Mouse (Mus musculus): ENCODE results near the gene Amdhd2.

Amdhd2 gene

DNA sequence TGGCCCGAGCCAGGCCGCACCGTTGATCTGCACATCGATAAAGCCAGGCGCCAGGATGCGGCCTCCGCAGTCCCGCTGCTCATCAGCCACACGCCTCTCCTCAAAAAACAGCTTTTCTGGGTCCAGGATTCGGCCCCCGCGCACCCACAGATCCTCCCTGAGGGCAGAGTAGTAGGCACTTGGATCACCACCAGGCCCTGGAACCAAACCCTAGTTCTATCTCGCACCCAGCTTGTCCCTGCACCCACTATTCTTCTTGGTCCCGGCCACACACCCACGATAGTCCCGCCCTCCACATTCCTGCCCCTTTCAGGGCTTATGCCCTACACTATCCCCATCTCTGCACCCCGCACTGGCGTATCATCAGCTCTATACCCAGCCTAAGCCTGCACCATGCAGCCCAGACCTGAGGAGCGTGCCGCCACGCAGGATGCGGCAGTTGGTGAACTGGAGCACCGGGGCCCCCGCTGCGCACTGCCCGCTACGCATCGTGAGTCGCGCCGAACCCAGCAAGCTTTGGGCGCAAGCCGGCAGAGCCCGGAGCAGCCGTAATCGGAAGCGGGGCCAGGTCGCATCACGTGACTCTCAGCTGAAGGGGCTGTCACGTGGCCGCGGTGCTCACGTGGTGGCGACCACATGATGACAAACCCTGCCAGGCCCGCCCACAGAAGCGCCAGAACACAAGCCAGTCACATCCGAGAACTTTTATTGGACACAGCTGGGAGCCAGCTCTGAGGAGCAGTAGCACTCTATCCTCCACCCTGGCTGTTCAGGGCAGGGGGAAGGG is at the start of gene Amdhd2:
TSS of gene Amdhd2 (minus strand) at position 591 of the 787 bp plus-strand sequence.
- DNase-seq (ENCODE audit: low spot score), result peak; percentile 97

DNA sequence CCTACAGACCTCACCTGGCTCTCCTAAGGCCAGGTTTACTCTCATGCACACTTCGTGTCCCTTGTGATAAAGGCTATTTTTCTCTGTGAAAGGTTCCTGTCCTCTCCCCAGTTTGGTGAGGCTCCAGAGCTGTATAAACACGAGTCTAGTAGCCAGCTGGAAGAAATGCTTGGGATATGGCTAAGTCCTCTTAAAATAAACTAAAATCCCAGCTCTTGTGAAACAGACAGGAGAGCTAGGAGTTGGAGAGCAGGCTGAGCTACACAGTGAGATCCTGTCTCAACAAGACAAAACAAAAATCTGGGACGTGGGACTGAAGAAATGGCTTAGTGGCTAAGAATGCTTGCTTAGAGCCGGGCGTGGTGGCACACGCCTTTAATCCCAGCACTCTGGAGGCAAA is 49.6 kb upstream of the Amdhd2 start:
- DNase-seq (ENCODE audit: low spot score), result peak; percentile 35

DNA sequence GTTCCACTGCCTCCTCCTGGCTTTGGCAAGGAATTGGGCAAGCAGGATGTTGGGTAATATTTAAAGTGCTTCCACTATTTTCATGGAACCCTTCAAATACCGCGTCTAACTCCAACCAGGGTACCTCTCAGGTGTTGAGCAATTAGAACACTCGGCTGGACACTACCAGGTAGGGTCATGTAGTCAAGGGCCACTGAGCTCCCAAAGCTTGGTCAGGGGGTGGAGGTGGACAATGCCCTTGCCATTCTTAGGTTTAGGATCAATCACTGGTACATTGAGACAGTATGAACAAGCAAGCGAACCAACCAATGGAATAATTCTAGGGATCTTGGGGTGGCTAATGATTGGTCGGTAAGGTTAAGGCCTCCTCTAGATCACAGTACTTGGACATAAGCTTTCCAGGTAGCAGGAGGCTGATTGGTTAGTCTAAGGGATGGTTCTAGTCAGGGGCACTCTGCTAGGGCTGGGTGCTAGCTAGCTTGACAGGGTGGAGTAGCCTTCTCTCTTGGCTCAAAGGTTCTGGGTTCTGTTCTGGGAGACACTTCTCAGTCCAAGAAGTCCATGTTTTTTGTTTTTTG is 49.0 kb upstream of the Amdhd2 start:
- no peak for DNase-seq (ENCODE audit: low spot score)

DNA sequence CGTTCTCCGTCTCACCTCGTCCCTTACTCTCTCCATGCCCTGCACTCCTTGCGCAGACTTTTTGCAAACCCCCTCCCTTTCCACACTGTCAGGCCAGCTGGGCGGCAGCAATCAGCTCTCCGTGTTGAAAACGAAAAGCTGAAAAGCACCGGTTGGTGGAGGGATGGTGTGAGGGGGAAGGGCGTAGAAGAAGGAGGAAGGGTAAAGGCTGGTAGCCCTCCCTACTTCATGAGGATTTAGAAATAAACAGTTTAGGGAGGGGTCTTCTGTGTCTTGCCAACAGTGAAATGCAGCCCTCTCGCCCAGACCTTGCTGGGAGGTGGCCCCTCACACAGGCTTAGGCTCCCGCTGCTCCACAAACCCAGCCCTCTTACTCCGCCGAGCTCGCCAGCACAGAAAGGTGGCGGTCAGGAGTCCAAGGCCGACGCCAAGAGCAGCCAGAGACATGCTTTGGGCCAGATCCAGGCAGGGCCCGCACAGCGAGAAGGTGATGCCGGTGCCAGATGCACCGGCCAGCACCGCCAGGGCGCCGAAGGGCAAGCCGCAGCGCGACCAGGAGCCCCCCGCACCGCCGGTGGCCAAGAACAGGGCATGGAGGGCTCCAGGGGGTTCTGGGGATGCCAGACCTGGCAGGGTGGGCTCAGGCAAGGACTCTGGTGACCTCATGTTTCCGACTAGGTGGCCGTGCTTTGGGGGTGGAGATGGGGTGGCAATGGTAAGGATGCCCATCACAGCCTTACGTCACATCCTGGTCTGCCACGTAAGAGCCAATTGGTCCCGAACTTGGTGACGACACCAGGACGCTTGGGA is 48.3 kb upstream of the Amdhd2 start:
- peak; percentile 28 for DNase-seq (ENCODE audit: low spot score)

DNA sequence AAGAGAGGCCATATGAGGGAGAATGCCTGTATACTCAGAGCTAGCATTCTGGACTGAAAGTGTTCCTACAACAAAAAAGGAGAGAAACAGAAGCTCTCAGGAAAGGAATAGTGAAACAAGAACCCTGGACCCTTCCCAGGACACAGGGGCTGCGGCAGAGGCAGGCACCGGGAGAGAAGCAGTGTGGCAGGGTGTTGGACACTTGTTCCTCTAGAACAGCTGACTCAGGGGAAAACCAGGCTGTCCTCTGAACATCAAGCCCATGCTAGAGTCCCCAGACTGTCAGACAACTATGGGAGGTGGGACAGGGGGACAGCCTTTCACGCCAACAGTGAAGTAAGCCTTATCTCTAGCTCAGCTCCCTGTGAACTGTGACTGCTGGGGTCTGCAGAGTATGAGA is 47.0 kb upstream of the Amdhd2 start:
- DNase-seq (ENCODE audit: low spot score), result no peak

DNA sequence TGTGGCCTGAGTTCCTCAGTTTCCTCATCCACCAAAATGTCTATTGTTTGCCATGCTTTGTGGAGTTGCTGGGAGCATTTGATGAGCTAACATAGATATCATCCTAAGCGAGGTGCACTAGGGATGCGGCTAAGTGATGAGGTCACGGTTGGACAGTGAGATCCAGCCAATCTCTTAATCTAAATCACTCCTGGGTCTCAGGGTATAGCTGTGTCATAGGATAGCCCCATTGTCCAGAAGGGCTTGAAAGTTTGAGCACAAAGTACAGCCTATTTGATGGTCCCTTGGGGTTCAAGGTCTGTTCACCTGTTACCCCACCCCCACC is 46.3 kb upstream of the Amdhd2 start:
- no peak for DNase-seq (ENCODE audit: low spot score)

DNA sequence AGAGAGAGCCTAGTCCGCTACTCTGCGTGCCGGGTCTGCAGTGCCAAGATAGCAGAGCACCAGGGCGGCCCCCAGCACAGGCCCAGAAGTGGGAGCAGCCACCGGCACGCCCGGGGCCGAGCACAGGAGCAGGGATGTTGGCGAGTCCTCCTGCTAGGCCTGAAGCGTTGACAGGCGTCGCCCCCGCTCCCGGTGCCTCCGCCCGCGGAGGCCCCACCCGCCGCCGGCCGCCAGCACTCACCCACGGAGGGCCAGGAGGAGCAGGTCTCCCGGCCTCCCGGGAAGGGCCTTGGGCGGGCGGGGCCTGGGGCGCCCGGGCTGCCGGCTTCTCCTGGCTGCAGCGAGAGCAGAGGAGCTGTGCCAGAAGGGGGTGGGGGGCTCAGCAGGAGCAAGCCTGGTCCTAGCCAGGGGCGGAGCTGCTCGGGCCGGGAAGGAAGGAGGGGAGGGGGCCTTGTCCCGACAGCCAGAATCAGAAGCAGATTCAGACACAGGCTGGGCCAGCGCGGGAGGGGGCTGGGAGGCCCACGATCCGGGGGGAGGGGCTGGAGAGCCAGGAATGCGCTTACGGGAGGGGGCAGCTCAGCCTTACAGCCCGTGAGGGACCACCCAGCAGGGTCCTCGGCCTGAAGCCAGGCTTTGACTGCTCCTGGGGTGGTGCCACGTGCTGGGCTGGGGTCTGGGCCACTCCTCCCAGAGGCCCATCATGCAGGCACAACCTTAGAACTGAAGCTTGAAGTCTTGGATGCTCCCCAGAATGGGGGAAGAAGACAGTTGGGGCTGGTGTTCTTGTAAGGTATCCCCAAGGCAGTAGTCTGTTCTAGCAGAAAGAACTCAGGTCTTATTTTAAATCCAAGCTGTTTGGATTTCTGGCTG is 45.7 kb upstream of the Amdhd2 start, which contains the start of gene Ntn3:
TSS of gene Ntn3 (minus strand) at position 489 of the 873 bp plus-strand sequence.
- peak; percentile 43 for DNase-seq (ENCODE audit: low spot score)

DNA sequence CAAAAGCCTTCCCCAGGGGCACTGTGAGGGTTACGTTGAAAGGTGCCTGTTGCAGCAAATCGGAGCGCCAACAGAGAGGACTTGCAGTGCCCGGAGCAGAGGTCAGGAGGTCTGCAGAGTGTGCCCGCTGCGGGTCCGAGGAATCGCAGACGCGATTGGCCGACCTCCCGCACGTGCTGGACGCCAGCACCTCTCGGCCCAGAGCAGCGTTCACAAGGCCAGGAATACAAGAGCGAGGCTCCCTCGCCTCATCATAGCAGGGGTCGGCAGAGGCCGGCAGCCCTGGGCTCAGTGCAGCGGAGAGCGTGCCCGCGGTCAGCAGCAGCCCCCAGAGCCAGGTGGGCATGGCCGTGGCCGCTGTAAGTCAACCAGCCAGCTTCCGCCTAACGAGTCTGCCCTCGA is 45.1 kb upstream of the Amdhd2 start:
- no peak for DNase-seq (ENCODE audit: low spot score)

DNA sequence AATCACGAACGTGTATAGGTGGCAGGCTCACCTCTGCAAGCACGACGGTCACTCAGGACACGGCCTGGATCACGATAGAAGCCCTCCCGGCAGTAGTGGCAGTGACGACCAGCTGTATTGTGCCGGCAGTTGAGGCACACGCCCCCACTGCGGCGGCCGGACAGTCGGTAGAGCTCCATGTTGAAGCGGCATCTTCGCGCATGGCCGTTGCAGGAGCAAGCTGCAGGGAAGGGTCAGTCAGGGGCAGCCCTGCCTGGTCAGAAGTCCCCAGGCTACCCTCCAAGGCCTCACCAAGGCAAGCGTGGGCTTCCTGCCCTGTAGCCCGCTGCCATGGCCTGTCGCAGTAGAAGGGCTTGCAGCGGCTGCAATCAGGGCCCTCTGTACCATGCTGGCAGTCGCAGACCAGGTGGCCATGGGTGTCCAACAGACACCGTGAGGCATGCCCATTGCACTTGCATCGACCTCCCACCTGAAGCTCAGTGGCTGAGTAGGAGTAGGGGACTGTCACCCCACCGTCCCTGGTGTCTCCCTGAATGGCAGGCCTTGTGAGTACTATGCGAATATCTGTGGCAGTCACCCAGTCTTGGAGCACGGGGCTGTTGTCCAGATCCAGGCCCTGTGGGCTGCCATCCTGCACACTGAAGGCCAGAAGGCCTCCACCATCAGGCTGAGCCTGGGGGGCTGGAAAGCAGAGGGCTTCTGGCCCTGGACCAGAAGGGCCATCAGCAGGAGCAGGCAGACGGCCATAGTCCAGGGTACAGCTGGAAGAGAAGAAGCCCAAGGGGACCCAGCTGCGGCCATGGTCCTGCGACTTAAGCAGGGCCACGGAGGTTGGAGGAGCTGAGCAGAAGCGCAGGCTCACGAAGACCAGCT is 44.4 kb upstream of the Amdhd2 start:
- DNase-seq (ENCODE audit: low spot score), result no peak

DNA sequence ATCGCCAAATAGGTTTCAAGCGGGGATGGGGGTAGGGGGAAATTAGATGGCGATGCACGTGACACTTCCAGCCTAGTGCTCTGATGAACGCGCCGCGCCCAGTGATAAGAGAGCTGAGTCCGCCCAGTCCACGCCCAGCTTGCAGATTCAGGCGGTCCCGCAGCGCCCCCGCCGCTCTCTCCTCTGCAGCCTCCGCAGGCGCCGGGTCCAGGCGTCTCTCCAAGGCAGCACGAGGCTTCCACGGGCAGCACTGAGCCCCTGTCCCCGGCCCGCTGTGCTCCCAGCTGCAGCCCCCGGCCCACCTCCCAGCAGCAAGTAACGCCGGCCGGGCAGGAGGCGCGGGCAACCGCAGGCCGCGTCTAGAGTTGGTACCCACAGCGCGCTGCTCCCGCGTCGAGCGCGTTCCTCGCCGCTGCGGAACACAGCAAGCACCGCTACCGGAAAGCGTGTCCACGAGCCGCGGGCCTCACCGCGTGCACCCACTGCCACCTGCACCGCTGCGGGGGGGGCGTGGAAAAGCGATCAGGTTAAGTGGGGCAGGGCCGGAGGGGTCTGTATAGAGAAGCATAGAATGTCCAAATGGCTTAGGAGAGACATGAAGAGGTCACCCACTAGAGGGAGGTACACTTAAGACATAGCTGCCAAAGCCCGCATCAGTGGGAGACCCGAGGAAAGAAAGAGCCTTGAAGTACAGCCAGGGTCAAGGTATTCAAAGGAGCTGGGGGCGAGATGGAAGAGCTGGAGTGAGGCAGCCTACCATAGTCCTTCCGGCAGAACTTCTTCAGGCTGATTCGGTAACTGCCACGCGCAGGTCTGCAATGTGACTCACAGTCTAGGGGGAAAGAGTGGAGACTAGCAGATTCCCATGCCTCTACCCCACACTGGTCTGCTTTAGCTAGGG is 43.1 kb upstream of the Amdhd2 start:
- DNase-seq (ENCODE audit: low spot score), result peak; percentile 45

DNA sequence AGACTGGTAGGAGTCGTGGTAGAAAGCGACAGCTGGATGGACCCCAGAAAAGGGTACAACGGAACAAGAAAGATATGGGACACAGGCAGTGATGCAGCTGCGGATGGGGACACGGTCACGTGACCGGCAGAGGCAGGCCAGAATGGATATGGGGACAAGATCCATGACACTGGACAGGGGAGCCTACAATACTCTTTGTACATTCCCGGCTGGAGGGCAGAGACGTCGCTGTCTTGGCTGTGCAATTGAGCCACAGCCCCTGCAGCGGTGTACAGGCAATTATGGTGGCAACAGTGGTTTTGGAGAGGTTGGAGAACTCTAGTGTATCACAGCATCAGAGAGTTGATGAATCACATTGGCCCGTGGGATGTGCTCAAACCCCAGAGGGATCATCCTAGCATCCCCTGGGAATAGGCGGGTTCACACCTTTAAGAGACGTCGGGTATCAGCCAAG is 42.4 kb upstream of the Amdhd2 start:
- DNase-seq (ENCODE audit: low spot score), result peak; percentile 39

DNA sequence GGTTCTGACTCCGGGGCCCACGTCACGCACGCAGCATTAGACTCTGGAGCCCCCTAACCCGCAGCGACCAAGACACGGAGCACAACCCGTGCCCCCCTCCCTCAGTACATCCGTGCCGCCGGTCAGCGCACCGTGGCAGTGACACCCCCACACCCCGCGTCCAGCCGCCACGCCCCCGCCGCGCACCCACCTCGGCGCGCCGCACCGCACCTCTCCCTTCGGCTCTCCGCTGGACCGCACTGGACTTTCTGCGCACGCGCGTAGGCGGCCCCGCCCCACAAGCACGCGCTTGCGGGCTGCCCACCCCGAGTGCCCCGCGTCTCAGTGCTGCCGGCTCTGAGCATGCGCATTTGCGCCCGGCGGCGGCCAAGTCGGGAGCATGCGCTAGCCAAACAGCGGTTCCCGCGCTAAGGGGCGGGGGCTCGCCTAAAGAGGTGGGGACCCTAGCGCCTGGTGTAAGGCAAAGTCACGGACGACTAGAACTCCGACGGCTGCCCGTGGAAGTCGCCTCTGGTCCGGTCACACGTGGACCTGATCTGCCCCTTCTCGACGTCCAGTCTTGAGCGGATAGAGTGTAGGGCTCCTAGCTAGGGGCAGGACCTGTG is 41.8 kb upstream of the Amdhd2 start, which contains the start of gene Tbc1d24:
TSS of gene Tbc1d24 (minus strand) at position 279 of the 605 bp plus-strand sequence.
- peak; percentile 90 for DNase-seq (ENCODE audit: low spot score)

DNA sequence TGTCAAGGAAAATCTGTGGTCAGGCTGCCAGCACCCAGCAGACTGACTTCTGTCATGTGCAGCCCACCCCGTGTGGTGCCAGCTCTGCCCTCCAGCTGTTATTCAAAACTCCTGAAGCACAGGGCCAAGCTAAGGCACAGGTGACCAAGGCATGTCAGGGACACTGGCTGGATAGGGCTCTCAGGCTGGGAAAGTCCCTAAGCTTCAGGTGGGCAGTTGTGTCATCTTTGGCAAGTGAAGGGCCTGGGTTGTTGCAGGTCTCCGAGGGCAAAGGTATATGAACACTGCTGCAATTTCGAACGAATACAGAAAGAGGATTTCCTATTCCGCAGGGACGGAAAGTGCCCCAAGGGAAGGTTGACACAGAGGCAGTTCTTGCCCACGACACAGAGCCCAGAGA is 41.3 kb upstream of the Amdhd2 start:
- no peak for DNase-seq (ENCODE audit: low spot score)

DNA sequence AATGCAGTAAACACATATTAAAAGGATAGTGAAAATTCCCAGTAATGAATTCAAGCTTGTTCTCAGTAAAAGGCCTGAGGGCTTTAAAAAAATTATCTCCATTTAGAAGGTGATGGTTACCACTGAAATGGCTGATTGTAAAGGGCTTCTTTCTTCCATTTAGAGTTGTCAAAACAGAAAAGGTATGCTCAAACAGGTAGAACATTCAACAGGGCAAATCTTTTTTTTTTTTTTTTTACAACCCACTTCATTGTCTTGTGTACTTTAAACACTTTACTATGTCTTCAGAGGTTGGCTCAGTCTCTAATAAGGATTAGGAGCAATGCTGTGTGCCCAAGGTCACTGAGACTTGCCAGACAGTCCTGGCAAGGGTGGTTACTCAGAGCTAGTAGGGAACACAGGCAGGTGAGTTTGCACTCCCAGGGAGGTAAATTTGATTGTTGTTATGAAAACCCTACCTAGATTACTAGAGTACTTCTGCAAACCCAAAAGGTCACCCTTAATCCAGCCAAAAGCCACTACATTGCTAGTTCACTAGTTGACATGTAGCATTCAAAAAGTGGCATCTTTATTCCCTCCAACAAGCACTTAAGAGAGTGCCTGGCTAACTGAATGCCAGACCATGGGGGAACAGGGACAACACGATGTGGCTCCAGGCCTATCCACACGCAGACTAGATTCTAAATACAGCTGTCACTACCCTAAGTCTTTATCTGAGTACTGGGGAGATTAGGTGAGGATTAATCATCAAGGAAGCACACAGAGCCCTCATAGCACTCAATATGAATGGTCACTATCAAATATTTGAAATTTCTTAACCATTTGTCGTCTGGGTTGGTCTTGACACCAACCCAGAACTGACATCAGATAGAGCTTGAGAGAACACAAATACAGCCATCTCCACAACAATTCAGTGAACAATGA is 40.3 kb upstream of the Amdhd2 start:
- DNase-seq (ENCODE audit: low spot score), result no peak

DNA sequence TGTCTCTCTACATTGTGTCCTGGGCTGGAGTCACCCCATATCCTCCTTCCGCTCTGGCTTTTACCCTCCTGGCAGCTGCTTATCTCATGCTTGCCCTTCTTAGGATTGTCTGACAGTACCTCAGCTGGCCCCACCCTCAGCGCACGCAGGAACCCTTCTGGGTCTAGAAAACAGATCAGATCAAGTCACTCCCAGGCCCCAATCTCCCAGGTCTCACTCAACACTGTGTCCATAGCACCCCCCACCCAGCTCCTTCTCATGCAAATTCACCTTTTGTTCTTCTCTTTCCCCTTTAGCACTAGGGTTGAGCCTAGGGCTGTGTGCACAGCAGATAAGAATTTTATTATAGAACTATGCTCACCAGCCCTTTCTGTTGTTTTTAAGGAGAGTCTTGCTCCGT is 39.5 kb upstream of the Amdhd2 start:
- DNase-seq (ENCODE audit: low spot score), result no peak

DNA sequence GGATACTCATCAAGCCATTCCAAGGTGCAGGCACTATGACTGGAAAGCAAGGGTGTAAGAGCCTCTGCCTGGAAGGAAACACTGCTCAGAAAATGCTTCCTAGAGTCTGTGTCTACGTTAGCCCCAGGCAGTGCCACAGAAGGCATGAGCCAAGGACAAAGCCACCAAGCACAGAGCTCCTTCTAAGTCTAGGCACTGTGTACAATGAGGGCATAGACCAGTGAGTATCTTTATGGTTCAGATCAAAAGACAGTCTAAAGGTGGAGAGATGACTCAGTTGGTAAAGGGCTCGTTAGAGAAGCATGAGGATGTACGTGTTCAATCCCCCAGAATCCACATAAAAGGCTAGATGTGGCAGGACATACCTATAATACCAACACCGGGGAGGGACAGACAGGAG is 37.5 kb upstream of the Amdhd2 start:
- no peak for DNase-seq (ENCODE audit: low spot score)

DNA sequence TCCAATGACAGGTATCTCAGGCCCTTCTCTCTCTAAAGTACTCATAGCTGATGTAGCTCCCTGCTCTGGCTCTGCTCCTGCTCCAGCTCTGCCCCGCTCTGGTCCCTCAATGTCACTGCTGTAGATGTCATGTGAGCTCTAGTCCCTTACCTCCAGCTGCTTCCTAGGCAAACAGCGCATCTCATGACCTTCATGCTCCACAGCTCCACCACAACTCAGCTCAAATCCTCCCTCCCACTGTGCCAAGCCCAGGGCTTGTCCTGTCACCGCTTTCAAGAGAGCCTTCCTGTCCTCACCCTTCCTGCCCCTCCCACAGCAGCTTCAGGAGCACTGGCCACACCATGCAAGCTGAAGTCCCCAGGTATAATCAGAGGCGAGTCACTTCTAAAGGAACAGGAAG is 36.2 kb upstream of the Amdhd2 start:
- no peak for DNase-seq (ENCODE audit: low spot score)

DNA sequence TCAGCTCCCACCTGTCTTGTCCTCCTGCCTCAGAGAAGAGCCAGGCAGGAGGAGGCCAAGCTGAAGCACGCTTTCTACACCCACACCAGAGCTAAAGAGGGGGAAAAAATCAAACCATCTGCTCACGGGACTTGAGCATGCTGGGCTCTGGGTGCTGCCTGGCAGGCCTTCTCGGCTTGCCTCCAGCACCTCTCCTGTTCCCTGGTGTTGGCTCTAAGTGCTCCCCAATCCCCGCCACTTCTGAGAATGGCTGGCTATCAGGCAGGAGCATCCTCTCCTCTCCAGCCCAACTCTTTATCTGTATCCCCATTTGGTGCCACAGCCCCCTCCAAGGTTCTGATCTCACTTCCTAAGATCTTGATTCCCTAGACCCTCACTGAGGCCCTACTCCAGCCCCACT is 35.7 kb upstream of the Amdhd2 start:
- no peak for DNase-seq (ENCODE audit: low spot score)
